Mouse (Mus musculus) CH12.LX (cell line): ENCODE measurements around the gene Ldhal6b. TPM values are rescaled to one million over a fixed set of nuclear protein-coding genes. Genes with fewer than 3 reads are reported as not detected.

Source experiments
- DNase-seq: peaks from one replicate; pipeline ENCODE4 v3.0.0-alpha.2; 2013; ENCODE audit errors: extremely low read depth
- H3K27ac ChIP-seq: 2 replicates; pipeline ENCODE4 v1.5.1; 2012; ENCODE audit warnings: low read depth, mild to moderate bottlenecking, control low read depth, moderate library complexity; ENCODE audit not compliant: insufficient read depth
- H3K27me3 ChIP-seq: replicated peaks from 2 replicates; pipeline ENCODE3; 2012; ENCODE audit warnings: inconsistent platforms
- H3K36me3 ChIP-seq, 2 experiments: replicated peaks in 1 of 2; 2 replicates each; pipeline versions ENCODE3 to v1.6.1; 2012; ENCODE audit warnings: inconsistent platforms in 1 of 2, low read length in 1 of 2, mild to moderate bottlenecking in 1 of 2, mixed read lengths in 1 of 2, moderate library complexity in 1 of 2; ENCODE audit not compliant: control insufficient read depth in 1 of 2, insufficient read depth in 1 of 2
- H3K4me1 ChIP-seq, 2 experiments: 2 replicates each; pipeline ENCODE4 v1.6.1; 2012; ENCODE audit warnings: inconsistent platforms in 1 of 2, moderate library complexity in 1 of 2; ENCODE audit not compliant: insufficient read depth in 2 of 2, control insufficient read depth in 1 of 2
- H3K4me2 ChIP-seq: 2 replicates; pipeline ENCODE4 v1.6.1; 2012; ENCODE audit warnings: low read depth, mild to moderate bottlenecking, control low read depth; ENCODE audit not compliant: poor library complexity, insufficient read depth, severe bottlenecking
- H3K4me3 ChIP-seq, 3 experiments: fragments of 150-350 bp in 1 of 3; sonication (generic) in 1 of 3; replicated peaks in 1 of 3; 2 replicates each; pipeline versions ENCODE3 to v1.5.1; 2011 to 2012; ENCODE audit warnings: low read depth in 2 of 3, low read length in 2 of 3, mild to moderate bottlenecking in 2 of 3, moderate library complexity in 2 of 3, control low read depth in 1 of 3, improper control_type of control experiment in 1 of 3, inconsistent platforms in 1 of 3, mixed read lengths in 1 of 3; ENCODE audit not compliant: poor library complexity in 1 of 3
- H3K79me2 ChIP-seq: replicated peaks from 2 replicates; pipeline ENCODE4 v1.6.1; 2012; ENCODE audit warnings: mild to moderate bottlenecking, moderate library complexity; ENCODE audit not compliant: control insufficient read depth, poor library complexity, insufficient read depth, severe bottlenecking; ENCODE audit errors: extremely low read depth
- H3K9ac ChIP-seq: 2 replicates; pipeline ENCODE4 v1.6.1; 2012; ENCODE audit warnings: low read depth, mild to moderate bottlenecking, control low read depth, moderate library complexity; ENCODE audit not compliant: insufficient read depth
- H3K9me3 ChIP-seq: replicated peaks from 2 replicates; pipeline ENCODE3; 2012; ENCODE audit warnings: low read length, inconsistent platforms, mixed read lengths
- BHLHE40 ChIP-seq: IDR thresholded peaks from 2 replicates; pipeline ENCODE4 v1.6.1; 2011; ENCODE audit warnings: mild to moderate bottlenecking, low read depth, low read length, improper control_type of control experiment
- CHD1 ChIP-seq: IDR thresholded peaks from 2 replicates; pipeline ENCODE4 v1.6.1; 2012; ENCODE audit warnings: low read depth, low read length, improper control_type of control experiment, inconsistent platforms
- CHD2 ChIP-seq: IDR thresholded peaks from 2 replicates; pipeline ENCODE4 v1.6.1; 2011; ENCODE audit warnings: low read length, improper control_type of control experiment
- CTCF ChIP-seq, 2 experiments: IDR thresholded peaks in 1 of 2; conservative IDR thresholded peaks in 1 of 2; 2 replicates each; pipeline ENCODE4 v1.5.1; 2011 to 2012; ENCODE audit warnings: low read depth in 2 of 2, low read length in 2 of 2, improper control_type of control experiment in 1 of 2, inconsistent platforms in 1 of 2, mild to moderate bottlenecking in 1 of 2, moderate library complexity in 1 of 2
- ELF1 ChIP-seq: IDR thresholded peaks from 2 replicates; pipeline ENCODE4 v1.6.1; 2014; ENCODE audit warnings: low read depth, mild to moderate bottlenecking, inconsistent platforms, low read length, improper control_type of control experiment
- ETS1 ChIP-seq: conservative IDR thresholded peaks from 2 replicates; pipeline ENCODE4 v1.6.1; 2012; ENCODE audit warnings: low read depth, mild to moderate bottlenecking, inconsistent platforms, low read length, improper control_type of control experiment, moderate library complexity
- GABPA ChIP-seq: IDR thresholded peaks from 2 replicates; pipeline ENCODE4 v1.6.1; 2012; ENCODE audit warnings: low read depth, low read length, improper control_type of control experiment, inconsistent platforms; ENCODE audit not compliant: insufficient replicate concordance
- IRF4 ChIP-seq: IDR thresholded peaks from 2 replicates; pipeline ENCODE4 v1.6.1; 2014; ENCODE audit warnings: low read depth, mild to moderate bottlenecking, inconsistent platforms, low read length, improper control_type of control experiment
- JUND ChIP-seq: conservative IDR thresholded peaks from 2 replicates; pipeline ENCODE4 v1.6.1; 2011; ENCODE audit warnings: low read depth, low read length, improper control_type of control experiment
- MAX ChIP-seq: IDR thresholded peaks from 2 replicates; pipeline ENCODE4 v1.6.1; 2011; ENCODE audit warnings: low read length, improper control_type of control experiment
- MAZ ChIP-seq: IDR thresholded peaks from 2 replicates; pipeline ENCODE4 v1.6.1; 2012; ENCODE audit warnings: low read depth, mild to moderate bottlenecking, inconsistent platforms, low read length, improper control_type of control experiment, moderate library complexity
- MYC ChIP-seq: IDR thresholded peaks from 2 replicates; pipeline ENCODE4 v1.6.1; 2011; ENCODE audit warnings: low read depth, mild to moderate bottlenecking, improper control_type of control experiment, low read length
- RAD21 ChIP-seq: IDR thresholded peaks from 2 replicates; pipeline ENCODE4 v1.6.1; 2011; ENCODE audit warnings: low read depth, mild to moderate bottlenecking, low read length, improper control_type of control experiment, moderate library complexity
- SMC3 ChIP-seq: IDR thresholded peaks from 2 replicates; pipeline ENCODE4 v1.6.1; 2011; ENCODE audit warnings: low read depth, low read length, improper control_type of control experiment
- UBTF ChIP-seq: IDR thresholded peaks from 2 replicates; pipeline ENCODE4 v1.6.1; 2012; ENCODE audit warnings: low read depth, mild to moderate bottlenecking, inconsistent platforms, low read length, improper control_type of control experiment, moderate library complexity
- USF2 ChIP-seq: conservative IDR thresholded peaks from 2 replicates; pipeline ENCODE4 v1.6.1; 2011; ENCODE audit warnings: low read depth, low read length, improper control_type of control experiment
- ZKSCAN1 ChIP-seq: IDR thresholded peaks from 2 replicates; pipeline ENCODE4 v1.6.1; 2012; ENCODE audit warnings: low read depth, inconsistent platforms, low read length, improper control_type of control experiment, borderline replicate concordance
- dilution Hi-C: fragments of 300-500 bp; cut with MboI; formaldehyde crosslinking; loops from 2 replicates; pipeline ENCODE4 v1.14.3; 2020; ENCODE audit warnings: low sequenced_read_pairs; ENCODE audit not compliant: extremely low pct_unique_long_range_greater_than_20kb, extremely low pct_ligation_motif_present
- in situ Hi-C: fragments of 300-500 bp; cut with MboI; formaldehyde crosslinking; loops from 3 replicates; pipeline ENCODE4 v1.14.3; 2019; ENCODE audit warnings: low sequenced_read_pairs, low pct_ligation_motif_present, low pct_unique_long_range_greater_than_20kb, mixed read lengths
- polyA plus RNA-seq: library from polyadenylated mRNA; unstranded; fragments of >175 nt; gene quantifications from 2 replicates; pipeline ENCODE4 v1.2.1, GENCODE M21; 2012; ENCODE audit warnings: low read depth; ENCODE audit not compliant: insufficient read length
- total RNA-seq, 2 experiments: library from RNA; depleted of rRNA; stranded (reverse); fragments of 300-350 nt in 1 of 2; fragments of >200 nt in 1 of 2; gene quantifications; 2 replicates each; pipeline ENCODE4 v1.2.3; 2012 to 2014

Ldhal6b gene
- total and polyA plus RNA-seq, 3 experiments, result 0.15 to 0.25 TPM; not detected in 1

GRCm38 (mm10) chr17:5377930-5378310 is 40.6 kb downstream of the Ldhal6b start:
- H3K4me2 ChIP-seq, result peak overlapping the region; percentile 5; the same call in 1 of the 2 replicates
- H3K9ac ChIP-seq, result no peak overlapping the region
- H3K4me1 ChIP-seq, result no peaks in the 10 kb centered on the region
- dilution Hi-C loops (no loop called here), in situ Hi-C loops (loop anchor here (25.0 kb wide), 1 partner anchor 591 kb away; no protein-coding TSS in a partner anchor)
- no peak overlapping the region for H3K27ac ChIP-seq
- H3K79me2 ChIP-seq, result no peaks in the 10 kb centered on the region
- H3K9me3 ChIP-seq, result no peaks in the 10 kb centered on the region
- TF ChIP-seq ETS1, result no peak
- no peak for TF ChIP-seq UBTF
- no peak for TF ChIP-seq JUND
- TF ChIP-seq USF2, result no peak
- no peak for TF ChIP-seq CHD1
- no peak for TF ChIP-seq ELF1
- no peak for TF ChIP-seq IRF4
- no peak for TF ChIP-seq MYC
- no peak for TF ChIP-seq MAX
- TF ChIP-seq ZKSCAN1, result no peak
- no peak for TF ChIP-seq SMC3
- no peak for TF ChIP-seq CHD2
- TF ChIP-seq GABPA, result no peak
- no peak overlapping the region for H3K4me3 ChIP-seq
- peaks cover 7% of the 10 kb centered on the region for H3K27me3 ChIP-seq
- no peaks in the 10 kb centered on the region for H3K36me3 ChIP-seq
- peak; percentile 33 for DNase-seq

- H3K4me3 ChIP-seq, result no peak overlapping the region
- dilution Hi-C loops, result no loop called here
Observed at GRCm38 (mm10) chr17:5377151-5377929, 41.2 kb downstream of the Ldhal6b start.

More at GRCm38 (mm10) chr17:5377151-5377929, 41.2 kb downstream of the Ldhal6b start:
- in situ Hi-C loops, result loop anchor here (25.0 kb wide), 1 partner anchor 590 kb away; no protein-coding TSS in a partner anchor
- no peak overlapping the region for H3K27ac ChIP-seq
- no peaks in the 10 kb centered on the region for H3K4me1 ChIP-seq
- DNase-seq, result no peak
- H3K9ac ChIP-seq, result no peak overlapping the region
- H3K9me3 ChIP-seq, result no peaks in the 10 kb centered on the region
- no peaks in the 10 kb centered on the region for H3K79me2 ChIP-seq
- TF ChIP-seq CTCF (conservative IDR thresholded peaks at IDR 0.05 in 1 of 2, IDR thresholded peaks at IDR 0.05 in 1 of 2; ENCODE audit: low read depth in 2 of 2, low read length in 2 of 2) (no peak), MAX (no peak), RAD21 (no peak), BHLHE40 (no peak), MAZ (no peak), JUND (no peak), IRF4 (no peak), CHD2 (no peak)
- H3K36me3 ChIP-seq, result no peaks in the 10 kb centered on the region
- 0 out of 2 replicates have a peak overlapping the region, but pooled peaks have one; percentile 5 for H3K4me2 ChIP-seq
- peaks cover 2% of the 10 kb centered on the region for H3K27me3 ChIP-seq
